Mouse (Mus musculus): ENCODE data around the gene Dzip1l.
A peak's percentile ranks its signal among the peaks of the same experiment; 100 is the strongest.

Dzip1l gene

GRCm38 (mm10) chr9:99661606-99662166 lies 32.4 kb downstream of the Dzip1l start:
- DNase-seq: no peak

GRCm38 (mm10) chr9:99662406-99662805 lies 33.1 kb downstream of the Dzip1l start:
- DNase-seq: peak; percentile 72

- DNase-seq: no peak
These were observed 33.6 kb downstream of the Dzip1l start for GRCm38 (mm10) chr9:99662887-99663286.

- DNase-seq: peak; percentile 76
These were observed 38.3 kb downstream of the Dzip1l start for GRCm38 (mm10) chr9:99667596-99667995.

GRCm38 (mm10) chr9:99671603-99672002 lies 42.3 kb downstream of the Dzip1l start:
- DNase-seq: peak; percentile 50

GRCm38 (mm10) chr9:99675714-99676113 lies 46.4 kb downstream of the Dzip1l start:
- no peak for DNase-seq

GRCm38 (mm10) chr9:99681980-99682570 lies 52.8 kb downstream of the Dzip1l start:
- DNase-seq: peak; percentile 38

GRCm38 (mm10) chr9:99685061-99685521 lies 55.8 kb downstream of the Dzip1l start:
- peak; percentile 81 for DNase-seq

- peak; percentile 57 for DNase-seq
These were observed 56.4 kb downstream of the Dzip1l start for GRCm38 (mm10) chr9:99685536-99686231.

- no peak for DNase-seq
These were observed 60.5 kb downstream of the Dzip1l start for GRCm38 (mm10) chr9:99689796-99690195.

GRCm38 (mm10) chr9:99690386-99690785 lies 61.1 kb downstream of the Dzip1l start:
- DNase-seq: no peak

GRCm38 (mm10) chr9:99694961-99695360 lies 65.7 kb downstream of the Dzip1l start:
- DNase-seq: no peak

GRCm38 (mm10) chr9:99699752-99700389 lies 70.6 kb downstream of the Dzip1l start:
- no peak for DNase-seq

GRCm38 (mm10) chr9:99701187-99701586 lies 71.9 kb downstream of the Dzip1l start:
- no peak for DNase-seq

GRCm38 (mm10) chr9:99702215-99702614 lies 72.9 kb downstream of the Dzip1l start:
- DNase-seq: no peak

- no peak for DNase-seq
These were observed 74.4 kb downstream of the Dzip1l start for GRCm38 (mm10) chr9:99703711-99704110.

GRCm38 (mm10) chr9:99706264-99706663 lies 77.0 kb downstream of the Dzip1l start:
- DNase-seq: no peak

- DNase-seq: peak; percentile 71
These were observed 78.3 kb downstream of the Dzip1l start for GRCm38 (mm10) chr9:99707425-99708126.

GRCm38 (mm10) chr9:99709588-99710248 lies 80.4 kb downstream of the Dzip1l start:
- peak; percentile 67 for DNase-seq

GRCm38 (mm10) chr9:99710297-99710696 lies 81.0 kb downstream of the Dzip1l start:
- DNase-seq: no peak

- DNase-seq: no peak
These were observed 87.8 kb downstream of the Dzip1l start, which contains the start of gene Cldn18 for GRCm38 (mm10) chr9:99717134-99717533. TSS of gene Cldn18 (minus strand) at chr9:99717267.

All from lung, postnatal 10 days (tissue).